Mouse (Mus musculus): ENCODE measurements around the gene Ntng2.

DNA sequence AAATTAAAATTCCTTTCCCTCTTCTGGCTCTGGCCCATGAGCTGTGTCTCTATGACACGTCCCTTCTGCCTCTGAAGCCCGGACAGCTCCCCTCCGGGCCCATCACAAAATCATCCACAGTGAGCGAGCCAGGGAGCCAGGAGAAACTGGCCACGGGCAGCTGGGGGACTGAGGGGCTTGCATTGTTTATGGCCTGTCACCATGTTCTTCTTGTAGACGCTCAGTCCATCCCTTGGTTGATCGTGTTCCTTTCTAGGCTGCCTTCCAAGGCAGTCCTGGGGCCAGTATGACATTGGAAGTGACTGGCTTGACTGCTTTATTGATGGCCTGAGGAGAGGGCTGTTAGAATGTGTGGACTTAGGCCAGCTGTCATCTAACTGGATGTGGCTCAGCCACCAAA lies 18.3 kb upstream of the Ntng2 start:
- no peak for TF ChIP-seq NELFE (IDR thresholded peaks at IDR 0.05; ENCODE audit: low read depth, low read length)
- TF ChIP-seq POLR2A (IDR thresholded peaks at IDR 0.05; ENCODE audit: low read depth, low read length), result no peak
- TF ChIP-seq NRF1 (IDR thresholded peaks at IDR 0.05; ENCODE audit: low read depth, low read length), result no peak
- no peak for TF ChIP-seq ZKSCAN1 (IDR thresholded peaks at IDR 0.05; ENCODE audit: borderline replicate concordance, low read depth, low read length)
- TF ChIP-seq KAT2A (IDR thresholded peaks at IDR 0.05; ENCODE audit: insufficient replicate concordance, low read length), result no peak
- no peak for TF ChIP-seq MAX (IDR thresholded peaks at IDR 0.05; ENCODE audit: low read length)
- TF ChIP-seq CTCF (conservative IDR thresholded peaks at IDR 0.05 in 1 of 2, IDR thresholded peaks at IDR 0.05 in 1 of 2; ENCODE audit: low read depth in 2 of 2, low read length in 2 of 2), result no peak
- no peak for TF ChIP-seq HCFC1 (IDR thresholded peaks at IDR 0.05; ENCODE audit: low read depth, low read length)
- no peak for TF ChIP-seq EP300 (IDR thresholded peaks at IDR 0.05; ENCODE audit: low read length)
- no peak for TF ChIP-seq ZNF384 (IDR thresholded peaks at IDR 0.05; ENCODE audit: low read depth, low read length)
- TF ChIP-seq ZC3H11A (IDR thresholded peaks at IDR 0.05; ENCODE audit: low read depth, low read length), result no peak

Data from CH12.LX (cell line).